Mouse (Mus musculus) thymus, postnatal 14 days (tissue): ENCODE data around the gene Dusp1.

Source experiments
- DNase-seq: peaks from one replicate; pipeline ENCODE4 v3.0.0; 2021

Gene Dusp1

DNA sequence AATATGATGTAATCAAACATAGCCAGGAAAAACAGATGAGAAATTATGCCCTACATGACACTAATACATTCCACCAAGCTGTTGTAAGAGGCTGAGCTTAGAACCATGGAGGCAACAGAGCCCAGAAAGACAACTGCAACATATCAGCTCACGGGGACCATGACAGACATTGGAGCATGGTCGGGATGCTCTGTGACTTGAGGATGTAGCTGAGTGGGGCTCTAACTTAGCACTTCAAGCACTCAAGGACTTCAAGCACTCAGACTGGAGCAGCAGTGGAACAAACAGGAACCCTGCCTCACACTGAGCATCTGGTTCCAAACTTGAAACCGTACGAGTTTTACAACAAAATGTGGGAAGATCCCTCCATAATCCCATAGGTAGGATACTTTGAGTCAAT lies 46.3 kb downstream of the Dusp1 start:
- DNase-seq, result no peak

- DNase-seq, result no peak
Measured at GRCm38 (mm10) chr17:26514581-26515030, 47.3 kb downstream of the Dusp1 start.

GRCm38 (mm10) chr17:26513459-26514290 lies 48.3 kb downstream of the Dusp1 start:
- no peak for DNase-seq

- no peak for DNase-seq
Measured at GRCm38 (mm10) chr17:26512961-26513360, 49.0 kb downstream of the Dusp1 start.

GRCm38 (mm10) chr17:26511816-26512774 lies 49.8 kb downstream of the Dusp1 start:
- no peak for DNase-seq

GRCm38 (mm10) chr17:26511256-26511655 lies 50.7 kb downstream of the Dusp1 start:
- no peak for DNase-seq

DNA sequence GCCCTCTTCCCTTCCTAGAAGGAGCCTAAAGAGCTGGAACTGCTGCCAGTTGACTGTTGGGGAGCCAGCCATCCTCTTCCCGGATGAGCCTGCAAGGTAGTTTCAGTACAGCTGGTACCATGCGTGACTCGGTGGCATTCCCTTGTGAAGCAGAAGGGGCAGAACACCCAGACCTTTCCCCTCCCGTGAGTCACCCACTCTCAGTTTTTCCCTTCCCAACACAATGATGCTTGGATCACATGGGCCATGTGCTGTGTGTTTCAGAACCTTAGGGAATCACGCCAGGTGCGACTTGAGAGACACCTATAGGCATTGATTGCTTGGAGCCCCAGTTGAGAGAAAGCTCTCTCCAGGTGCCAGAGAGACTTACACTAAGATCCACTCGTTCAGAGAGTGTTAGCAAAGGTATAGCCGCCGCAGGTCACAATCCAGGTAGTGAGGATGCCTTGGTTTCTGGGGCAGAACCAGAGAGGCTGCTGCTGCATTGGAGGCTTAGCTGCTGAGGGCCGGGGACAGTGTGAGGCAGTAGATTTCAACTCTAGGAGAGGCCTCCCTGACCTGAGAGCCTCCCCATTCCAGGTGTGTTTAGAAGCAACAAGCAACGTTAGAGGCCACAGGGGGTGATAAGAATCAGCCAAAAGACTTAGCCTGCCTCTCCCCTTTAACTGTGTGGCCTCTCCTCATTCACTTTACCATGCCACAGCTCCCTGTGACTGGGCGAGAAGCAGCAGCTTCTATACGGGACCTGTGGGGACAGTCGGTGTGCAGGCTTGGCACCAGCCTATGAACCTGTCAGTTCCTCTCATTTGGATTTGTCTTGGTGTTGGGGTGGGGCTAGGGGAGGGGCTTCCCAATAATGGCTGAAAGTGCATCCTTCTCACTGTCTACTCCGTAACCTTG lies 51.5 kb downstream of the Dusp1 start:
- DNase-seq, result no peak

GRCm38 (mm10) chr17:26508961-26509771 lies 52.8 kb downstream of the Dusp1 start:
- DNase-seq, result peak; percentile 86

GRCm38 (mm10) chr17:26508345-26508960 lies 53.5 kb downstream of the Dusp1 start:
- DNase-seq, result peak; percentile 95

GRCm38 (mm10) chr17:26507966-26508344 lies 54.0 kb downstream of the Dusp1 start:
- peak; percentile 84 for DNase-seq

- peak; percentile 84 for DNase-seq
Measured at GRCm38 (mm10) chr17:26506997-26507871, 54.7 kb downstream of the Dusp1 start.

DNA sequence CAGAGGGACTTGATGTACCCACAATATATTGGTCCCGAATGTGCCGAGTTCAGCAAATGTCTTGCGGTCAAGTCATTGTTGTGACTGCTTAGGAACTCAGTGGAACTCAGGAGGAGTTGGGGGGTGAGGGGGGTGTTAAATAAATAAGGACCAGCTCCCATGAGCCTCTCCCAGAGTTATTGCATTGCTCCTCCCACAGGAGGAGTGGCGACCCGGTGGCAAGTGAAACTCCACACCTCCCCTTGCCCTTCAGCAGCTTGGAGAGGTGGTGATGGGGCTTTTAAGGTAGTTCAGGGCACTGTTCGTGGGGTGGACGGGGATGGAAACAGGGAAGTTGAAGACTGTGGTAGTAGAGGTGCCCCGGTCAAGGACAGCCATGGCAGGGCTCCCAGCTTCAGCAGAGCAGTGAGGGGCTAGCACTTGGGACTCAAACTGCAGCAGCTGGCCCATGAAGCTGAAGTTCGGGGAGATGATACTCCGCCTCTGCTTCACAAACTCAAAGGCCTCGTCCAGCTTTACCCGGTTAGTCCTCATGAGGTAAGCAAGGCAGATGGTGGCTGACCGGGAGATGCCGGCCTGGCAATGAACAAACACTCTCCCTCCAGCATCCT lies 55.8 kb downstream of the Dusp1 start:
- DNase-seq, result no peak

DNA sequence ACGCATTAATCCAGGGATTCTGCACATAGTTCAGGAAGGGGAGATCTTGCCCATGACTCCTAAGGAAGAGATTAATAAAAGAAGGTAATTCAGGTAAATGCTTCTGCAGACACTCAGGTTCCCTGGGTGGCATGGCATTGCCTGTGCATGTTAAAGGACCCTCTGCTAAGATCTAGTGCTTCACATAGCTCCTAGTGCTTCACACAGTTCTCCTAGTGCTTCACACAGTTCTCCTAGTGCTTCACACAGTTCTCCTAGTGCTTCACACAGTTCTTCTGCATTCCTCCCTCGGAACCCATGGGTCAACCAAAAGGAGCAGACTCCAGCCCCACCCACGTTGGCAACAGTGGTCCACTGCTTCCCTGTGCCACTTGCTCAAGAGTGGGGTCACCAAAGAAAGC lies 56.7 kb downstream of the Dusp1 start:
- DNase-seq, result no peak

DNA sequence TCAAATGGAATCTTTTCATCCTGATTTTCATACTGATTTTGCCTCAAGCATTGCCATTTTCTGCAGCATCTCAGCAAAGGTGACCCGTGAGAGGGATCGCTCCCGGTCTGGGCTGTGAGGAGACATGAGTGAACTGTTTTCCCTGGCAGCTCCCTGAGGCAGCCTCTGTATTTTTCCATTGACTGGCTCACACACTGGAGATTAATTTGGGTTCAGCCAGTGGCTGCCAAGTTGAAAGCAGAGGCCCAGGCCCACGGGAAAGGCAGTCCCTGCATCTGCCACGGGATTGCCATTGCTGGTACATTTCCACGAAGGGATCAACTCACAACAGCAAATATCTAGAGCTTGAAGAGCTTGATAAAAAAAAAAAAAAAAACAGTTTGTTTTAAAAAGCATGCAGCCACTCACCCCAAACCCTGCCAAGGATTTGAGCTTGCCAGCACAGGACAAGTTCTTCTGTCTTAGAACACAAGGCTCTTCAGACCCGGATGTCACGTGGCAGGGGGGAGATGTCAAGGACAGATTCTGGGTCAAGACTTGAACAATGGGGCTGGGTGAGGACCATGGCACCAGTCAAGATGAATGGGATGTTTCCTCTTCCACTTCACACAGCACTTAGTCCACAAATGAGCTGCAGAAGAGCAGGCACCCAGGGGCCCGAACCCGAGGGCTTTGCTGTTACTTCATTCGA lies 57.8 kb downstream of the Dusp1 start:
- DNase-seq, result no peak

DNA sequence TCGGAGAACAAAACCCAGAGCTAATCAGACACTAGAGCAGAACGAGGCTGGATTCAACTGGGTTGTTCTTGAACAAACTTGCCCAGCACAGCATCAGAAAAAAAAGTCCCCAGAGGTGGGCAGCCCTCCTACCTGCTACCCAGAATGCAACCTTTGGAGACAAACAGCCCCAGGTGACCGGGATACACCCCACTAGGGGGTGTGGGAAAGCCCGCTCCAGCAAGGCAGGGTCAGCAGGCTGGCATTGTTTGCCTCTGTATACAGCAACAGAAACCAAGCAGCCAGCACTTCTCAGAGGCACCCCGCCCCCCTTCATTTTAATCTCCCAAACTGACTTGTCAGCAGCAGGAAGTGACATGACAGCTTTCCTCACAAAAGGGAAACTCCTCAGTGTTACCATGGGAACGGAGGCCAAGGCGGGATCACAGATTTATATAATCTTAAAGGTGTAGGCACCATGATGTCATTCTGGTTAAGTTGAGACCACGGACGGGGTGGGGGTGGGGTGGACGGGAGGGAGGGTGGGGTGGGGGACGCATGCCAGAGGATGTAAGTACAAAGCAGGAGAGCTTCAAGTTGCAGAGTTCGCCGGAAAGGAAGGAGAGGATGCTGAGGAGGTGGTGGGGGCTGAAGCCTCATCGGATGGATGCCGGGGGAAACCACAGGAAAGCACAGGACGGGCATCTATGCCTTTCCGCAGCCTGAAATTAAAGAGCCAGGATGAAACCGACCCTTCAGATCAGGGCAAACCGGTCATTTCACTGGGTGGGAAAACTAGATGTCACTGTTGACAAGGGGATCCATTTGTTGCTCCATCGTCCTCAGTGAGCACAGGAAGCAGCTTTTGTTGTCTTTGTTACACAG lies 58.9 kb downstream of the Dusp1 start:
- DNase-seq, result peak; percentile 78

DNA sequence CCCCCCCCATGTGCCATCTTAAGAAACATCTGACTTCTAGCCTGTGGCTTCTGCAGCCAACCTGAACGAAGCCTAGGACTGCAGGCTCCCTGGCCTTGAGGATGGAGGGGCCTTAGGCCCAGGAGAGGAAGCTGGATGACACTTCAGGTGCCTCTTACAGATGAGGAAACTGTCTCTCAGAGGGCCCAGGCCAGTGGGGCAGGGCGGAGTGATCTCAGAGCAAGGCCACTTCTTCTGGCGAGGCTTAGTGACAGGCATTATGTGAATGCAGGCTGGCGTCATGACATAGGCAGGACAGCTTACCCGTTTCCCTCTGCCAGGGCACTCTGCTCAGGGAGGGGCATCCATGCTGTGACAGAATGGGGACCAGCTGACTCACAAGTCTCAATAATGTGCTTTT lies 60.1 kb downstream of the Dusp1 start:
- DNase-seq, result no peak

DNA sequence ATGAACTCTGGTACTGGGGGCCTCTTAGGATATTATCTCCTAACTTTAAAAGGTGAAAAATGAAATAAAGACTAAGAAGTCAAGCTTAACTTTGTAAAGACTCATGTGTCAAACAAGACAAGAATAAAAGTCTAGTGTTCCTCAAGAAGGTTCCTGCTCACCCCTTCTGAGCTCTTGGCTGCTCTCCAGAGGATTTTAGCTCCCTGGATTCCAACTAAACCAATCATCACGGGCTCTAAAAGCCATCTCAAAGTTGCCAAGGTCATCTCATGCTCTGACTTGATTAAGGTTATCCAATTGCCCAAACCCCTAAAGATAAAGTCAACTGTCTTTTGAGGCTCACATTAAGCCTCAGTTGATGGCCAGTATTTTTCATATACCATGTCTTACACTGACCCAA lies 63.3 kb downstream of the Dusp1 start:
- no peak for DNase-seq

- no peak for DNase-seq
Measured at GRCm38 (mm10) chr17:26497416-26497923, 64.5 kb downstream of the Dusp1 start.
